Mouse (Mus musculus): ENCODE results near the gene Tenm4.

DNA sequence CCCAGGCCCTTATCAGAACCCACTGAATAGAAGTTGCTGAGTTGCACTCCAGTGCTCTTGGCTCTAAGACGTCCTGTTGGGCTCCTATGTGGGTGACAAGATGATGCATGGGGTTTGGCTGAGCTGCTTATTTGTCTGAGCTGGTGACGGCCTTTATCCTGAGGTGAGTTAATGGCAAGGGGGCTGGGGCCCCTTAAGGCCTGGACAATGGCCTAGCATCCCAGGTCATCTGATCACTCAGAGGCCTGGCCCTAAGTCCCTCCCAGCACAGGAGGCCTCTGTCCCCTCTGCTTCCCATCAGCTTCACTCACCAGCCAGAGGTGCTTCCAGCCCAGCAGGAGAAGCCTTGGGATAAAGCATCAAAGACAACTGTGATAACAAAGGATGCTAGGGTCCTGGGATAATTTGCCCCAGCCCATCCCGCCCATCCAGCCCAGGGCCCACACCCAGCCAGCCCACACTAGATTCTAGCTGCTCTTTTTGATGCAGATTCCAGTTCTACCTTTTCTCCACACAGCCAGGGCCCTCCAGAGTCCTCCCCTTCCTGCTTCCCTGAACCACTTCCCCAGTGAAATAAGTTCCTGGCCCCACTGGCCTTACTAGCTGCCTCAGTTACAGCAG lies 484.2 kb downstream of the Tenm4 start:
- no peak for TF ChIP-seq CTCF (IDR thresholded peaks at IDR 0.05)
- TF ChIP-seq EP300 (IDR thresholded peaks at IDR 0.05): no peak

All from lung, postnatal 0 days (tissue).